Mouse (Mus musculus) adrenal gland, adult 8-10 months (tissue): ENCODE data around the gene Trio. TPM values are rescaled to one million over a fixed set of nuclear protein-coding genes. Genes with fewer than 3 reads are reported as not detected.

ENCODE experiments used
- DNase-seq: peaks from one replicate; pipeline ENCODE4 v3.0.0; 2022
- total RNA-seq, 4 experiments: library from RNA; stranded (reverse); gene quantifications; 2 replicates each; pipeline ENCODE4 v1.2.4; 2022

Gene Trio
- total RNA-seq, 4 experiments from 2014 or later: 57.9 to 84.0 (median 69.8) TPM

- no peak for DNase-seq
Measured at GRCm38 (mm10) chr15:27920751-27921150, 104.9 kb downstream of the Trio start.

DNA sequence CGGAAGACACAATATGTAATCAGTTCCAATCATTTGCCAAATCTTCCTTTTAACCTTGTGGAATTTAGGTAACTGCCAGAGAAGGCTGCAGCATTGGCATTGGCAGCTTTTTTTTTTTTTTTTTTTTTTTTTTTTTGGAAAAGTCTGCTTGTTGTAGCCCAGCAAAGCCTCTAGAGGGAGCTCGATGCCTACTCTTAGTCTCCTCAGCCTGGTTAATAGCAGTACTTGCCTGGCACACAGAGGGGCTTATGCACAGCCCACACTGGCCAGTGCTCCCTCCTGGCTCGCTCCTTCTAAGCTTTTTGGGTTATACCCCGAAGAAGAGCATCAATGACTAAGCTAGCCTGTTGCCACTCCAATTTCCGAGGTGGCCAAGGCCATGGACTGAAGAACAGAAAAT lies 106.1 kb downstream of the Trio start:
- DNase-seq: no peak

- no peak for DNase-seq
Measured at GRCm38 (mm10) chr15:27918798-27919197, 106.8 kb downstream of the Trio start.

DNA sequence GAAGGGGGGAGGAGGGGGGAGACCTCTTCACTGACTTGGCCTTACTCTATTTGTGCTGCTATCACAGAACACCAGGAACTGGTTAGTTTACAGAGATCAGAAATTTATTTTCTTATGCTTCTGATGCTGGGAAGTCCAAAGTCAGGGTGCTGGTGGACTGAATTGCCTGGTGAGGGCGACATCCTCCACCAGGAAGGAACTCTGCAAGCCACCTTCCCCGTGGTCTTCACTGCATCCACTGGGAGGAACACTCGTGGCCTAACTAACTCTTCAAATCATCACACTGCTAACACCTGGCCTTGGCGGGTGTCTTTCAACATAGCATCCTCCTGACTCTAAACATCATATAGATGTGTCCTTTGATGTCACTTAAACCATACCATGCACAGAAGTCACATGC lies 109.4 kb downstream of the Trio start:
- DNase-seq: no peak

GRCm38 (mm10) chr15:27913013-27913412 lies 112.6 kb downstream of the Trio start:
- no peak for DNase-seq

DNA sequence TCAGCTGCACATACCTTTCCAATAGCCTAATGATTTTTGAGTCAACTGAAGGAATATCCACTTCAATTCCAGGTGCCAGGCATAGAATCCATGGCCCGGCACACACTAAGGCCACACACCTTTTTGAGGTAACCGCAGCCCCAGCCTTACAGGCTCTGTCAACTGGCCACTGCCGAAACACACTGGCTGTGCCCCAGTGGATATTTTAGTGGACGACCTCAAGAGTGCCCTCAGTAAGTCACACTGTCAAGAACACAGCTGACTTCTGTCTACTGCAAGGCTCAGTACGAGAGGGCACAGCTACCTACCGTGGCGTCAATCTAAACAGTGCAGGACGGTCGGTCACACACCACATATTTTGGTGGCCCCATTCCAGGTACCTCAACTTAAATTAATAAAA lies 114.5 kb downstream of the Trio start:
- DNase-seq: no peak

GRCm38 (mm10) chr15:27910179-27910578 lies 115.5 kb downstream of the Trio start:
- no peak for DNase-seq

GRCm38 (mm10) chr15:27907649-27908048 lies 118.0 kb downstream of the Trio start:
- no peak for DNase-seq

DNA sequence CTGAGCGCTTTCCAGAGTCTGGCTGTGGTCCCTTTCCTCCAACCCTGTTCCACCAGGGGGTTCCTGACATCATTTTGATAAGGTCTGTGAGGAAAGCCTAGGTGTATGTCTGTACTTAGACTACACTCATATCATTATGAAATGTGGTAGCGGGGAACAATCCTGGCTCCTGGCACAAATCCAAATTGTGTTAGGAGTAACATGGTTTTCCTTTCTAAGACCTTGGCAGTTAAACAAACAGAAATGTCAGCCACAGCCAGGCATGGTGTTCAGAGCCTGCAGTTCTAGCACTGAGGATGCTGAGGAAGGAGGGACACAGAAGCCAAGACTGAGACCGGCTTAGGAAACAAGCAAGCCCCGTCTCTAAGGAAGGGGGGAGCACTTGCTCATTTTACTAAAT lies 119.2 kb downstream of the Trio start:
- no peak for DNase-seq

DNA sequence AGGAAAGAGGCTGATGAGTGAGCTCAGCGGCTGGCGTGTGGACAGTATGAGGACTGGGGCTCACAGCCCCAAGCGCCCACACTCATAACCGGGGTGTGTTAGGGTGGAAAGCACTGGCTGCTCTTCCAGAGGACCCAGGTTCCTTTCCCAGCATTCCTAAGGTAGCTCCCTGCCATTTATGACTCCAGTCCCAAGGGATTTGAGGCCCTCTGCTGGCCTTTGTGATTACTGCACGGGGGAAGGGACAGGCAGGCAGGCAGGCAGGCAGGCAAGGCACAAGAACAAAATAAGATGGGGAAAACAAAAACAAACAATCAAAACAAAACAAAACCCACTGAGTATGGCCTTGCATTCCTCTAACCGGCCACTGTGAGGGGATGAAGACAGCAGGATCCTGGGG lies 120.3 kb downstream of the Trio start:
- no peak for DNase-seq

- DNase-seq: no peak
Measured at GRCm38 (mm10) chr15:27904346-27905005, 121.2 kb downstream of the Trio start.

DNA sequence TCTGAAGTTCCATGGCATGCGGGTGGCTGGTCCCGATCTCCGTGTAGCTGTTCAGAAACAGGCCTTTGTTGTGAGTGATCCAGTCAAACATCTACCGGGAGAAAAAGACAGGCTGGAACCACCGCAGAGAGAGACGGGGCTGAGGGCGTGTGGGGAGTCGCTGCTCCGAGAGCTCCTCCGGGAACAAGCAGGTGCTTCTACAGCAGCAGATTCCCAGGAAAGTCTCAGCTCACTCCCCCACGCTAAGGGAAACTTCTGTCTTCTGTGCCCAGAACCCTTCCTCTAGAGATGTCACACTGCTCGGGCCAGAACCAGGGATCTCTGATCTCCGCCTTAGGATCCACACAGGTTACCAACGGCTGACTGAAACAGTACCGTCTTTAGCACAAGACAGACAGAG lies 124.4 kb downstream of the Trio start:
- DNase-seq: no peak

DNA sequence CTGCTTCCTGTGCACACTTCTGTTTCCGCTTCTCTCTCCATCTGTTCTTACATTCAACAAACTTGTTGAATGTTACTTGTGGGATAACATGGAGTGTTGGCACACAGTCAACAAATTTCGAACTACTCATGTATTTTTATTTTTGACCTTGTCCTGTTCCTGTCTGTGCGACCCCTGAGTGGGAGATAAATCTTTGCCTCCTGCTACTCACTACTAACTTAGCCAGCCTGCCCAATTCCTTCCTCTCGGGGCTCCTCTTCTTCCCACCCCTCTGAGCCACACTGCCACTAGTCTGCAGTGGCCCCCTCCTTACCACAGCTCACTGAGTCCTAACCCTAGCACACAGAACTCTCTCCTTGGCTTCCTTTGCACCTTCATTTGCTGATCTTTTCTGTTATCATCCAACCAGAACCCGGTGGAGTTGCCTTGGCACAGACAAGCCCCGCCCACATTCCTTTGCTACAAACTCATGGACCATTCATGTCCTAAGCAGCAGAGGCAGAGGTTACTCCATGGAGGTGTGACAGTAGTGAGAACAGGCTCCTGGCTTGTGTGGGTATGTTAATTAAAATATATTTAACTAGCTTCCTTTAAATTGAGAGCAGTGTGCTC lies 126.7 kb downstream of the Trio start:
- no peak for DNase-seq

- no peak for DNase-seq
Measured at GRCm38 (mm10) chr15:27894112-27894511, 131.5 kb downstream of the Trio start.

GRCm38 (mm10) chr15:27892029-27892428 lies 133.6 kb downstream of the Trio start:
- DNase-seq: no peak

- DNase-seq: no peak
Measured at GRCm38 (mm10) chr15:27890666-27891065, 135.0 kb downstream of the Trio start.

GRCm38 (mm10) chr15:27888153-27888552 lies 137.5 kb downstream of the Trio start:
- no peak for DNase-seq

GRCm38 (mm10) chr15:27886992-27887391 lies 138.7 kb downstream of the Trio start:
- no peak for DNase-seq

- peak; percentile 46 for DNase-seq
Measured at GRCm38 (mm10) chr15:27884347-27885250, 141.0 kb downstream of the Trio start.

DNA sequence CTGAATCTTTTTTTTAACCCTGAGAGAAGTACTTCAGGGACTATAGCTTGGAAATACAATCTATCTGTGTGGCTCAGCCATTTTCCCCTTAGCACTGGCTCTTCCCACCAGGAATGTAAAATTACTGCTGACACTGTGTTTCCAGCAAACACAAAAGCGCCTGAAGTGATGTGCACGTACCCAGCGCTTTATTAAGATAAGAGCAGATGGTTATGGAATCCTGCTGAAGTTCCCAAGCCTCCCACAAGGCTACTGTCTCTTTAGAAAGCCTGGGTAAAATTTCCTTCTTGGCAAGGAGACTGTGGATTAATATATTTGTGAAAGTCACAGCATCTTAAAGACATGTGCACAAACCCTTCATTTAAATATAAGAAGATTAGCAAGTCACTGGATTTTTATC lies 141.8 kb downstream of the Trio start:
- DNase-seq: no peak

DNA sequence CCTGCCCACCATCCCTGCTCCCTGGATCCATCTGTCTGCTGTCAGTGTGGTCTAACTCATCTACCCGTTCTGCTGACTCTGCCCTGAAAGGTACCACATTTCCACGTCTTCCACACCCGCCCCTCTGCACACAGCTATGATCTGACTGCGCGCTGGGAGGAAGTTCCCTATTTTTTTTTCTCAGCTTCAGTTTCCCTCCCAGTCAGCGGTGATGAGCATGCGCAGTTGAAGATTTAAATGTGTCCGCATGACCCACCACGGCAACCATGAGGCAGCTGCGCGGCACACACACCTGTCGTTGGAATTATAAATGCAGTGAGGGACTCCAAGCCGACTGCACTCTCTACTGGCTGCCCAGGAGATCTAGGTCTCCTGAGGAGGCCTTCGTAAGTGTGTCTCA lies 142.8 kb downstream of the Trio start:
- DNase-seq: no peak

- DNase-seq: no peak
Measured at GRCm38 (mm10) chr15:27877831-27878230, 147.8 kb downstream of the Trio start.

GRCm38 (mm10) chr15:27876327-27876726 lies 149.3 kb downstream of the Trio start:
- DNase-seq: no peak

GRCm38 (mm10) chr15:27875753-27876152 lies 149.9 kb downstream of the Trio start:
- no peak for DNase-seq
